Mouse (Mus musculus): ENCODE results near the gene Scn1a.

Gene Scn1a

DNA sequence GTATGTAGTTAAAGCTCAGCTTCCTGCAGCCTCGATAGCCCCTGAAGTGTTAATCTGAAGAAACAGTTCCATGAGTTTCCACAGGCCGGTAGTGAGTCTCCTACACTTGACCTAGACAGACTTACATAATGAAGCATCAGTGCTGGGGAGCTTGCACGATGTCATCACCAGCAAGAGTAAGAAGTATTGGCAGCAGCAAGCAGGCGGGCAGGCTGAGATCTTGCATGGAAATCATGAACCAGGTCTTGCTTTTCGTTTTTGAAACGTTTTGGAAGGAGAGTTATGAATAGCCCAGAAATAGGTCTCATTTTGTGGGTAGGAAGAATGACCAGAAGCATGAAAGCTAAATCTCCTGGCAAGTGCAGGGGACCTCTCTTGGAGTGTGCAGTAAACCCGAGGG is at the start of gene Scn1a:
TSS of gene Scn1a (minus strand) at position 130 of the 400 bp plus-strand sequence.
- in situ Hi-C loops (cut with MboI; ENCODE audit: low pct_unique_long_range_greater_than_20kb in 1 of 2, low sequenced_read_pairs in 2 of 2, unreplicated experiment in 1 of 2) = no loop called here

GRCm38 (mm10) chr2:66478395-66478794 is 37.8 kb upstream of the Scn1a start:
- in situ Hi-C loops (cut with MboI; ENCODE audit: low pct_unique_long_range_greater_than_20kb in 1 of 2, low sequenced_read_pairs in 2 of 2, unreplicated experiment in 1 of 2) = no loop called here

DNA sequence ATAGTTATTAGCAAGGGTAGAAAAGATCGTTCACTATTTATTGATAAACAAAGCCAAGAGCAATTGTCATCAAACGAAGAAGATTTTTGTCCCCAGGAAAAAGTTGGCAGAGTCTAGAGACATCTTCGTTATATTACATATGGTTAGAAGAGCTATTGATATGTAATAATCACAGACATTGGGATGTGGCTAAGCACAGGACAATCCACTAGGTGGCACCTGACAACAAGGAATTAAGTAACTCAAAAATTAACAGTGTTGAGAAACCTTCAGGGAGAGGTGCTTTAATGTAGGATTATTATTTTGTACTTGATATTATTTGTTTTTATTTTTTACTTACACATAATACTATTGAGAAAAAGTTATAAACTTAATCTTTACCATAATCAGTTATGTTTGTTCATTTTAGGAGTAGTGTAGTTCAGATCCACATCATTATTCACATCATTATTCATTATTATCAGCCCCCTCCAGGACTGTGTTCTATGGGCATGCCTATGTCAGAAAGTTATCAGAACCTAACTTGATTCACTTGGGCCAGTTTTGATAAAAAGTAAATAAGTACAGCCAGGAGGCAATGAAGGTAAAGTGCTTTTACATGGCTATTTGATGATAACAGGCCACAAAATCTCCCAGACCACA is 32.7 kb upstream of the Scn1a start:
- in situ Hi-C loops (cut with MboI; ENCODE audit: low pct_unique_long_range_greater_than_20kb in 1 of 2, low sequenced_read_pairs in 2 of 2, unreplicated experiment in 1 of 2) = no loop called here

DNA sequence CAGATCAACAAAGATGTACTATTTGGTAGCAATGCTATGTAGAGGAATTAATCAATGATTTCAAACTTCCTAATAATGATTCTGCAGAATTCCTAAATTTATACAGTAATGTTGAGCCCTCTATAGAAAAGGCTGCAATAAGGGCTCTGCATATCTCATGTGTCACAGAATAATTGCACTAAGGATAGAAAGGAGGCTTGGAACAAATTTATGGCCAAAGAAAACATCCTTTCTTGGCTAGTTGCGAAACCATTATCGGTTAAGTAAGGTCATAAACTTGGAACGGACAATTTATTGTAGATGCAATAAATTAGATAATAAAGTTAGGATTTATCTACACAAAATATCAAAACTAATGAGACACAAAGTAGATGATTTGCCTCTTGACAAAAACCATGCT is 24.8 kb upstream of the Scn1a start:
- in situ Hi-C loops (cut with MboI; ENCODE audit: low pct_unique_long_range_greater_than_20kb in 1 of 2, low sequenced_read_pairs in 2 of 2, unreplicated experiment in 1 of 2) = no loop called here

DNA sequence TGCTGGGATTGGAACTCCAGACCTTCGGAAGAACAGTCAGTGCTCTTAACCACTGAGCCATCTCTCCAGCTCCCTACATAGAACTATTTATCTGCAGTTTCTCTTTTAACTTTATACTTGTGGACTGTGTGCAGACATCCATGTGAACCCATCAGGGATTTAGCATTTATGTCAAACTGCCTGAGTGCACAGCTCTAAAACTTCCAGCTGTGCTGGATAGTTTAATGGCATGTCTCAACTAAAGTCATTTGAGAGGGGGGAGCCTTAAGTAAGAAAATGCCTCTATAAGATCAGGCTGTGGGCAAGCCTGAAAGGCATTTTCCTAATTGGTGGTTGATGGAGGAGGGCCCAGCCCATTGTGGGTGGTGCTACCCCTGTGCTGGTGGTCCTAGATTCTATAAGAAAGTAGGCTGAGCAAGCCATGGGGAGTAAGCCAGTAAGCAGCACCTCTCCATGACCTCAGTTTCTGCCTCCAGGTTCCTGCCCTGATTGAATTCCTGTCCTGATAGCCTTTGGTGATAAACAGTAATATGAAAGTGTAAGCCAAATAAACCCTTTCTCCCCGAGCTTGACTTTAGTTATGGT is 24.3 kb upstream of the Scn1a start:
- in situ Hi-C loops (cut with MboI; ENCODE audit: low pct_unique_long_range_greater_than_20kb in 1 of 2, low sequenced_read_pairs in 2 of 2, unreplicated experiment in 1 of 2) = no loop called here

DNA sequence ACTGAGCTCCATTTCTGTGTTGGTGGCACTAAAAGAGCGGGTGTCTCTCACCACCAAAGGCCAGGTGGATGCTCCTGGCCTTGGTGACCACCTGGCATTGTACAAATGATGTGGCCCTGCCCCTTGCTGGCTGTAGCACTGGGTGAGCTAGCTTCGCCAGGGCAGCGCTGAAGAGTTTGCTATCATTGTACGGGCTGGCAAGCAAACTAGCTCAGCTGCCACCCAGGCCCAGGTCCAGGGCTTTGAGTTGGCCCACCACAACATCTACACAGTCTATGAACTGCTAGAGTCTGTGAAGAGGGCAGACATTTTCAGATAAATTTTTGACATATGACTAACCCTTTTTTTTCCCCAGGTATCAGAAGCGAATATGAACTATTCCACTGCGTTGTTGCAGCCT is 23.3 kb upstream of the Scn1a start:
- in situ Hi-C loops (cut with MboI; ENCODE audit: low pct_unique_long_range_greater_than_20kb in 1 of 2, low sequenced_read_pairs in 2 of 2, unreplicated experiment in 1 of 2) = no loop called here

- in situ Hi-C loops (cut with MboI; ENCODE audit: low pct_unique_long_range_greater_than_20kb in 1 of 2, low sequenced_read_pairs in 2 of 2, unreplicated experiment in 1 of 2) = no loop called here
Measured at GRCm38 (mm10) chr2:66462458-66462857, 21.8 kb upstream of the Scn1a start.

GRCm38 (mm10) chr2:66439764-66440471 is 722 bp downstream of the Scn1a start:
- in situ Hi-C loops (cut with MboI; ENCODE audit: low pct_unique_long_range_greater_than_20kb in 1 of 2, low sequenced_read_pairs in 2 of 2, unreplicated experiment in 1 of 2) = no loop called here

GRCm38 (mm10) chr2:66436286-66436685 is 4.4 kb downstream of the Scn1a start:
- in situ Hi-C loops (cut with MboI; ENCODE audit: low pct_unique_long_range_greater_than_20kb in 1 of 2, low sequenced_read_pairs in 2 of 2, unreplicated experiment in 1 of 2) = no loop called here

GRCm38 (mm10) chr2:66409740-66410290 is 30.8 kb downstream of the Scn1a start:
- in situ Hi-C loops (cut with MboI; ENCODE audit: low pct_unique_long_range_greater_than_20kb in 1 of 2, low sequenced_read_pairs in 2 of 2, unreplicated experiment in 1 of 2) = loop anchor here in 1 of 2 experiments (25.0 kb wide), 1 partner anchor 1023 kb away; no protein-coding TSS in a partner anchor

- in situ Hi-C loops (cut with MboI; ENCODE audit: low pct_unique_long_range_greater_than_20kb in 1 of 2, low sequenced_read_pairs in 2 of 2, unreplicated experiment in 1 of 2) = loop anchor here in 1 of 2 experiments (25.0 kb wide), 1 partner anchor 1022 kb away; no protein-coding TSS in a partner anchor
Measured at GRCm38 (mm10) chr2:66408899-66409739, 31.5 kb downstream of the Scn1a start.

GRCm38 (mm10) chr2:66408456-66408855 is 32.2 kb downstream of the Scn1a start:
- in situ Hi-C loops (cut with MboI; ENCODE audit: low pct_unique_long_range_greater_than_20kb in 1 of 2, low sequenced_read_pairs in 2 of 2, unreplicated experiment in 1 of 2) = loop anchor here in 1 of 2 experiments (25.0 kb wide), 1 partner anchor 1021 kb away; no protein-coding TSS in a partner anchor

GRCm38 (mm10) chr2:66392586-66392985 is 48.1 kb downstream of the Scn1a start:
- in situ Hi-C loops (cut with MboI; ENCODE audit: low pct_unique_long_range_greater_than_20kb in 1 of 2, low sequenced_read_pairs in 2 of 2, unreplicated experiment in 1 of 2) = no loop called here

DNA sequence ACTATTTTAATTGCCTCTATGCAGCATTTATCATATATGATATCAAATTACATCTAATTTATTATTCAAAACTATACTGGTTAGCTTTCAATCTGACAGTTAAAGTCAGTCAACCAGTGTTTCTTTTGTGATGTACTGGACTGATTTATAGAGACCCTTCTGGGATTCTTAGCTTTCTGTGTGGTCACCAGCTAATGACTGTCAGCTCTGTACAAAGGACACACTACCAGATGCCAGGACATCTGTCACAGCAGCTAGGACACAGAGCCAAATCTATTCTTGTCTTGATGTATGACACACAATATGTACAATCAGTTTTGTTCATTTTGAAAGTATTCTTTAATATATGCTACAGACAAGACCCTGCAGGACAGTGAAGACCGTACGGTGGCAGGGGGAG is 72.7 kb downstream of the Scn1a start:
- in situ Hi-C loops (cut with MboI; ENCODE audit: low pct_unique_long_range_greater_than_20kb in 1 of 2, low sequenced_read_pairs in 2 of 2, unreplicated experiment in 1 of 2) = no loop called here

DNA sequence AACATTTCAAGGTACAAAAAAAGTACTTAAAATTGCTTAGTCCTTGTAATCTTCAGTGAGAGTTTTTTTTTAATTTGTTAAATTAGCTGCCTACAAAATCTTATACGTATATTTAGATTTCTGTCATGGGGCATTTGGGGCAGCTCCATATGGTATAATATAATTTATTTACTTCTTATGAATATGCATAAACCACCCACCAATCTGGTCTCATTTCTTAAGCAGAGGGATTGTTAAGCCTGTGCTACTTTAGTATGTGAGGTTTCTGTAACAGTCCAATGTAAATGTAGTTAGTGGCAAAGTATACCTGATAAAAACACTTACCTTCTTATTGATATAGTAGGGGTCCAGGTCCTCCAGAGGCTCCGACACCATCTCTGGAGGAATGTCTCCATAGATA is 90.0 kb downstream of the Scn1a start:
- in situ Hi-C loops (cut with MboI; ENCODE audit: low pct_unique_long_range_greater_than_20kb in 1 of 2, low sequenced_read_pairs in 2 of 2, unreplicated experiment in 1 of 2) = no loop called here

- in situ Hi-C loops (cut with MboI; ENCODE audit: low pct_unique_long_range_greater_than_20kb in 1 of 2, low sequenced_read_pairs in 2 of 2, unreplicated experiment in 1 of 2) = no loop called here
Measured at GRCm38 (mm10) chr2:66346622-66347021, 94.0 kb downstream of the Scn1a start.

GRCm38 (mm10) chr2:66346181-66346580 is 94.5 kb downstream of the Scn1a start:
- in situ Hi-C loops (cut with MboI; ENCODE audit: low pct_unique_long_range_greater_than_20kb in 1 of 2, low sequenced_read_pairs in 2 of 2, unreplicated experiment in 1 of 2) = no loop called here

DNA sequence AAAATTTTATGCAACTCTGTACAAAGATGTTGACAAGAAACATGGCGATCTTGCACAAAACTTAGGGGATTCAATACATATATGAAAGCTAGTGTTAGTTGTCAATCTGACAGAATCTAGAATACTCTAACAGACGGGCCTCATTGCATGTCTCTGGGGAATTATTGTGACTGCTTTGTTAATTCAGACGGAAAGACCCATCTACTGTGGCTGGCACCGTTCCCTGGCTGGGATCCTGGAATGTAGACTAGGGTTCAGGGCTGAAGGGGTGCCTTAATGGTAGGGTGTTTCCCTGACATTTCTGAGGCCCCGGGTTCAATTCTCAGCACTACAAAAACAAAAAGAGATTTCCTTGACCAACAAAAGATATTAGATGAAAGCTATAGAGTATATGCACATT is 103.2 kb downstream of the Scn1a start:
- in situ Hi-C loops (cut with MboI; ENCODE audit: low pct_unique_long_range_greater_than_20kb in 1 of 2, low sequenced_read_pairs in 2 of 2, unreplicated experiment in 1 of 2) = no loop called here

Data from mouse embryonic stem cell (cell line).